Mouse (Mus musculus) lung, embryonic 14.5 days (tissue): ENCODE measurements around the gene Med29. TPM values are rescaled to one million over a fixed set of nuclear protein-coding genes. Genes with fewer than 3 reads are reported as not detected.

Experiments used
- ATAC-seq: fragments of 200-750 bp; cut with Nextera tagmentation; 2 replicates; pipeline ENCODE4 v1.8.0; 2017; ENCODE audit warnings: mild to moderate bottlenecking, moderate TSS enrichment, moderate library complexity; ENCODE audit not compliant: insufficient read depth
- DNase-seq: peaks from one replicate; pipeline ENCODE4 v3.0.0-alpha.2; 2015
- H3K27ac ChIP-seq: fragments of 300-500 bp; sonication (generic); 2 replicates; pipeline ENCODE4 v1.5.1; 2014; ENCODE audit warnings: low read depth, mild to moderate bottlenecking, moderate library complexity
- H3K27me3 ChIP-seq: fragments of 300-500 bp; sonication (generic); 2 replicates; pipeline ENCODE4 v1.6.1; 2014; ENCODE audit warnings: low read length, control low read depth; ENCODE audit not compliant: insufficient read depth
- H3K36me3 ChIP-seq: fragments of 300-500 bp; sonication (generic); 2 replicates; pipeline ENCODE4 v1.6.1; 2014; ENCODE audit warnings: control low read depth; ENCODE audit not compliant: insufficient read depth
- H3K4me1 ChIP-seq: fragments of 300-500 bp; sonication (generic); 2 replicates; pipeline ENCODE4 v1.6.1; 2014; ENCODE audit warnings: antibody characterized with exemption, control low read depth; ENCODE audit not compliant: insufficient read depth
- H3K4me2 ChIP-seq: fragments of 300-500 bp; sonication (generic); 2 replicates; pipeline ENCODE4 v1.6.1; 2014; ENCODE audit warnings: mild to moderate bottlenecking
- H3K4me3 ChIP-seq: fragments of 300-500 bp; sonication (generic); 2 replicates; pipeline ENCODE4 v1.5.1; 2014; ENCODE audit warnings: low read depth, low read length
- H3K9ac ChIP-seq: fragments of 300-500 bp; sonication (generic); 2 replicates; pipeline ENCODE4 v1.6.1; 2014
- H3K9me3 ChIP-seq: fragments of 300-500 bp; sonication (generic); 2 replicates; pipeline ENCODE4 v1.6.1; 2016; ENCODE audit warnings: low read depth, low read length, control low read depth
- CTCF ChIP-seq: IDR thresholded peaks from 2 replicates; pipeline ENCODE4 v1.5.1; 2016; ENCODE audit warnings: antibody characterized with exemption, low read depth
- WGBS: fragments of 180-500 bp; shearing (Covaris S2); extraction: QIAGEN DNeasy Blood & Tissue Kit; methylation state at CpG from one replicate; pipeline ENCODE4 v1.1.7; 2014; 5-methylcytosine and 5-hydroxymethylcytosine counted together
- polyA plus RNA-seq: library from polyadenylated mRNA; unstranded; fragments of >200 nt; fragmentation: Nextera tagmentation; extraction: Ambion mirVana; gene quantifications from 2 replicates; pipeline ENCODE4 v1.2.1, GENCODE M21; 2014

The Med29 gene
- 45.9 and 49.1 TPM in 2 replicates for polyA plus RNA-seq

DNA sequence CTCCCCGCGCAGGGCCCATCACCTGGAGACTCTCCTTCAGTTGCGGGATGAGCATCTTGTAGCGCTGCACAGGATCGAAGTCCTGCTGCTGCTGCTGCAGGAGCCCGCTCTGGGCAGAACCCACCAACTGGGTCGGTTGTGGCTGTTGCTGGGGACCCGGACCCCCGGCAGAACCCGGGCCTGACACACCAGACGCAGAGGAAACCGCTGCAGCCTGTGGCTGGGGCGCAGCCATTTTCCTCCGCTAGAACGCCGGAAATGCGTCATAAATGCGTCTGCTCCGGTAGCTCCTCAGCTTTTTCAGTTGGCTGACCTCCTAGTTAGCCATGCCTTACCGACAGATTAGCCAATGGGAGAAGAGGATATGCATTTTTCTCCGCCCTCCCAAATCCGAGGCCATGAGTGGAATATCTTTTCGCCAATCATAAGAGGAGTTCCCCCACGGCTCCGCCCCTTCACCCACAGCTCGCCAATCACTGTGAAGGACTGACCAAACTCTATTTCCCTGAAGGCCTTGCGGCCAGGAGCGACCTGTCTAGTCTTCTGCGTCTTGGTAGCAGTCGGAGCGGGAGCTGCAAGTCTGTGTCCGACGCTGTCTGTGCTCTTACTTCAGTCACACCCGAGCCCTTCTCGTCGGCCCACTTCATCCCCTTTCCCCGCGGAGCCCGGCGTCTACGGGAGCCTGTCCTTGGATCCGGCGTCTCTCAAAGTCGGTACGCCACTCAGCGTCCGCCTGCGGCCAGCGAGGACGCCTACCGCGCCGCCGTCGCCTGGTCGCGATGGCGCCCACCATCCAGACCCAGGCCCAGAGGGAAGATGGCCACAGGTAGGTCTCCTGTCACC lies at the start of gene Med29, which contains the start of gene Paf1:
Med29 (minus strand) TSS at position 280 of the 843 bp plus-strand sequence.
Paf1 (plus strand) TSS at position 523 of the 843 bp plus-strand sequence.
- whole genome bisulfite sequencing: under 1% methylated on average over 58 of the region's 58 CpGs
- Histone ChIP-seq H3K4me2 (peak within 1 kb of the TSS; percentile 91), H3K27me3 (no peaks in the 10 kb centered on the region), H3K9me3 (no peaks in the 10 kb centered on the region), H3K4me1 (peaks cover 6% of the 10 kb centered on the region; the same call in 1 of the 2 replicates), H3K4me3 (peak within 1 kb of the TSS; percentile 73), H3K27ac (peak within 1 kb of the TSS; percentile 58), H3K36me3 (peaks cover 54% of the 10 kb centered on the region), H3K9ac (peak within 1 kb of the TSS; percentile 82)
- DNase-seq (peak; percentile 99), ATAC-seq (peak; percentile 97)
- no peak for TF ChIP-seq CTCF

DNA sequence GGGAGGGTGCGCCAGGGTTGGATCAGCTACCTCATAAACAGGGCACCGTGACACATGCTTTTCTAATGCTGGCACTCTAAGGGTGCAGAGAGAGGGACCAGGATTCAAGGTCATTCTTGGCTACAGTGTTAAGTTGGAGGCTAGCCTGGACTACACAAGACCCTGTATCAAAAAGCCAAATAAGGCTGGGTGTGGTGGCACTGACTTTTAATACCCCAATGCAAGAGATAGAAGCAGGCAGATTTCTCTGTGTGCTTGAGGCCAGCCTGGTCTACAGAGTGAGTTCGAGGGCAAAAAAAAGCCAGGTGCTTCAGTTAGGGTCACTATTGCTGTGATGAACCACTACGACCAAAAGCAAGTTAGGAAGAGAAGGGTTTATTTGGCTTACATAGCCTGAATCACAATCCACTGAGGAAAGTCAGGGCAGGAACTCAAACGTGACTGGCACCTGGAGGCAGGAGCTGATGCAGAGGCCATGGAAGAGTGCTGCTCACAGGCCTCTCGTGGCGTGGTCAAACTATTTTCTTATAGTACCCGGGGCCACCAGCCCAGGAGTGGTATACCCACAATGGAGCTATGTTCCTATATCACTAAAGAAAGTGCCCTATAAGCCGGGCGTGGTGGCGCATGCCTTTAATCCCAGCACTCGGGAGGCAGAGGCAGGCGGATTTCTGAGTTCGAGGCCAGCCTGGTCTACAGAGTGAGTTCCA lies 49.4 kb upstream of the Med29 start:
- Histone ChIP-seq H3K4me1 (no peaks in the 10 kb centered on the region), H3K4me3 (no peak overlapping the region), H3K27me3 (no peaks in the 10 kb centered on the region), H3K9ac (no peak overlapping the region), H3K9me3 (no peaks in the 10 kb centered on the region), H3K27ac (peak overlapping the region; percentile 12; the same call in 1 of the 2 replicates), H3K4me2 (0 out of 2 replicates have a peak overlapping the region, but pooled peaks have one; percentile 2), H3K36me3 (no peaks in the 10 kb centered on the region)
- 84% methylated on average over 13 of the region's 14 CpGs for WGBS
- no peak for TF ChIP-seq CTCF
- ATAC-seq (no peak), DNase-seq (no peak)

DNA sequence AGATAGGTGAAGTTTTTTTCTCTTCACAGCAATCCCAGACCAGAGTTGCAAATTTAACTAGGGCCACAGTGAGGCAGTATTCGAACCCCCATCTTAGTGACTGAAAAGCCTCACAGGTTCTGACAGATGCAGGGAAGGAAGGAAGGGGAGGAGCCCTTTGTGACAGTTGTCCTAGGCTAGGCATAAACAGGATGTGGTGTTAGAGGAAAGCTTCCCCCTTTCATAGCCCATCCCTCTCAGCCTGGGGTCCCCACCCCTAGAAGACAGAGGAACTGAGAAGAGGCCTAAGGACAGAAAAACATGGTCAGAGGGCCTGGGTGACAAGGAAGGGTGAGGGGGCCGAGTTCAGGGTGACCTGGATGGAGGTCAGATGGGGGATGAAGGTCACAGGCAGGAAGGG lies 48.2 kb upstream of the Med29 start:
- Histone ChIP-seq H3K4me3 (0 out of 2 replicates have a peak overlapping the region, but pooled peaks have one; percentile 9), H3K36me3 (no peaks in the 10 kb centered on the region), H3K27me3 (no peaks in the 10 kb centered on the region), H3K4me1 (no peaks in the 10 kb centered on the region), H3K9ac (no peak overlapping the region; the same call in 1 of the 2 replicates), H3K9me3 (no peaks in the 10 kb centered on the region), H3K4me2 (peak overlapping the region; percentile 29; the same call in 1 of the 2 replicates), H3K27ac (peak overlapping the region; percentile 63; the same call in 1 of the 2 replicates)
- ATAC-seq: no peak
- no peak for TF ChIP-seq CTCF
- 43% methylated on average over 2 of the region's 2 CpGs for WGBS
- DNase-seq: peak; percentile 60

DNA sequence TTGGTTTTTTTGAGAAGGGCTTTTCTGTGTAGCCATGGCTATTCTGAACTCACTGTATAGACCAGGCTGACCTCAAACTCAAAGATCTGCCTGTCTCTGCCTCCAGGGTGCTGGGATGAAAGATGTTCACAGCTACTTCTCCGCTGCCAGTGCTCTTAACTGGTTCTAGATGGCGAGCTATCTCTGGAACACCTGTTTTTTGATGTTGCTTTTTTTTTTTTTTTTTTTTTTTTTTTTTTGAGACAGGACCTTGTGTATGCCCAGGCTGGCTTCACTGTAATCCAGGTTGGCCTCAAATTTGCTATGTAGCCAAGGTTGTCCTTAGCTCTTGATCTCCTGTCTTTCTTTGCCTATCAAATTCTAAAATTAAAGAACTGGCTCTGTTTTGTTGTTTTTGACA lies 46.3 kb upstream of the Med29 start:
- peaks cover 9% of the 10 kb centered on the region; the same call in 1 of the 2 replicates for H3K4me1 ChIP-seq
- WGBS: 78% methylated on average over 2 of the region's 2 CpGs
- ATAC-seq (no peak), DNase-seq (no peak)
- no peak overlapping the region for H3K4me3 ChIP-seq
- no peaks in the 10 kb centered on the region for H3K9me3 ChIP-seq
- H3K9ac ChIP-seq: no peak overlapping the region
- no peaks in the 10 kb centered on the region for H3K27me3 ChIP-seq
- H3K27ac ChIP-seq: no peak overlapping the region
- no peaks in the 10 kb centered on the region for H3K36me3 ChIP-seq
- no peak for TF ChIP-seq CTCF
- no peak overlapping the region for H3K4me2 ChIP-seq

DNA sequence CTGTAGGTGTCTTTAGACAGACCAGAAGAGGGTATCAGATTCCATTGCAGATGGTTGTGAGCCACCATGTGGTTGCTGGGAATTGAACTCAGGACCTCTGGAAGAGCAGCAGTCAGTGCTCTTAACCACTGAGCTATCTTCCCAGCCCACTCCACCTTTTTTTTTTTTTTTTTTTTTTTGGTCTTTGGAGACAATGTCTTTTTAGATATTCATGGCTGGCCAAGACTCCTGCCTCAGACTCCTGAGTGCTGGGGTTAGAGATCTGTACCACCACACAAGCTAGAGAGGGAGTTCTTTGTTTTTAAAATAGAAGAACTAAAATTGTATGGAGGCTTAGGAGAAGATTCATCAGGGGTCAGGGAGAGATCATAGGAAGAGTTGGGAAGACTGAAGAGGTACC lies 45.5 kb upstream of the Med29 start:
- no peaks in the 10 kb centered on the region for H3K27me3 ChIP-seq
- H3K9ac ChIP-seq: no peak overlapping the region
- no peaks in the 10 kb centered on the region for H3K9me3 ChIP-seq
- peaks cover 3% of the 10 kb centered on the region for H3K36me3 ChIP-seq
- no peak overlapping the region for H3K27ac ChIP-seq
- no peak for TF ChIP-seq CTCF
- no peak for ATAC-seq
- DNase-seq: no peak
- no peak overlapping the region for H3K4me3 ChIP-seq
- peaks cover 9% of the 10 kb centered on the region; the same call in 1 of the 2 replicates for H3K4me1 ChIP-seq
- no peak overlapping the region for H3K4me2 ChIP-seq

DNA sequence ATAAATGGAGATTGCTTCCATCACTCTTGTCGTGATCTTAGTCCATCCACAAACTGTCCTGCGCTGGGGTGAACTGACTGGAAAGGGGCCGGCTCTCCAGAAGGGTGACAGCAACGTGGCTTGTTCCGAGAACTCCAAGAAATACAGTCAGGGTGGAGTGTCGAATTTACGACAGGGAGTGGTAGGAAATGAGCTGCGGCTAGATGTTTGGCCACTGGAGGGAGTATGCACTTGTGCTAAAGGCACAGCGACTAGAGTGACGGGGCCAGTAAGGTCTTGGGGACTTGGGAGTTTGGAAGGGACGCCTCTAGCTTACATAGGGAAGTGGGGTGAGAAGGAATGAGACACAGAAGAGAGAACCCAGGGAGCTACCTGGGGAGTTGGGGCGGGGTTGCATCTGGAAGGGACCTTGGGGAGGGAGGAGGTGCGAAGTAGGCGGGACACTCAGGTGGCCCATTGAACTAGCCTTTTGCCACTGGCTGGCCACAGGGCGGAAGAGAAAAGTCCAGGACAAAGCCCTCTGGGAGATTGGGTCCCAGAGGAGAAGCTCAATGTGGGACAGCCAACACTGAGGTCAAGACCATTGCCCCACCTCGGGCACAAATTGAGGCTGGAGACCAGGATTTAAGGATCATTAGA lies 44.5 kb upstream of the Med29 start, which contains the start of gene Gmfg:
Gmfg (plus strand) TSS at position 516 of the 639 bp plus-strand sequence.
- peak within 1 kb of the TSS; percentile 48 for H3K27ac ChIP-seq
- peak within 1 kb of the TSS; percentile 92 for H3K4me3 ChIP-seq
- no peaks in the 10 kb centered on the region for H3K9me3 ChIP-seq
- ATAC-seq (peak; percentile 38), DNase-seq (peak; percentile 93)
- H3K27me3 ChIP-seq: no peaks in the 10 kb centered on the region
- 2% methylated on average over 16 of the region's 16 CpGs for WGBS
- peaks cover 9% of the 10 kb centered on the region; the same call in 1 of the 2 replicates for H3K4me1 ChIP-seq
- peak within 1 kb of the TSS; percentile 72 for H3K4me2 ChIP-seq
- TF ChIP-seq CTCF: peak; percentile 85
- H3K36me3 ChIP-seq: peaks cover 12% of the 10 kb centered on the region
- peak within 1 kb of the TSS; percentile 52 for H3K9ac ChIP-seq
